Mouse (Mus musculus) heart, embryonic 14.5 days (tissue): ENCODE measurements around the gene Pars2. TPM values are rescaled to one million over a fixed set of nuclear protein-coding genes. Genes with fewer than 3 reads are reported as not detected.

Experiments
- polyA plus RNA-seq: library from polyadenylated mRNA; unstranded; fragments of >200 nt; fragmentation: Nextera tagmentation; extraction: Ambion mirVana; gene quantifications from 2 replicates; pipeline ENCODE4 v1.2.1, GENCODE M21; 2014

The Pars2 gene
- polyA plus RNA-seq, 1 experiment from 2014 or later: 10.6 TPM

Other genes starting within 250 kb of the Pars2 start
- gene Pcsk9, start 186.7 kb upstream of the Pars2 start, polyA plus RNA-seq: 0.07 TPM in 2 replicates
- not detected in 2 replicates for gene Bsnd, start 158.8 kb upstream of the Pars2 start, polyA plus RNA-seq
- 10.4 and 12.0 TPM in 2 replicates for gene Dhcr24, start 90.0 kb upstream of the Pars2 start, polyA plus RNA-seq
- gene Lexm, start 33.8 kb upstream of the Pars2 start, polyA plus RNA-seq: not detected in 2 replicates
- gene Ttc22, start 28.6 kb upstream of the Pars2 start, polyA plus RNA-seq: 0.62 and 0.80 TPM in 2 replicates
- 52.0 and 54.4 TPM in 2 replicates for gene Ttc4, start 27.9 kb downstream of the Pars2 start, polyA plus RNA-seq
- 0.44 and 0.45 TPM in 2 replicates for gene Mroh7, start 79.9 kb downstream of the Pars2 start, polyA plus RNA-seq
- 0.13 and 0.32 TPM in 2 replicates for gene Fam151a, start 82.8 kb downstream of the Pars2 start, polyA plus RNA-seq
- gene Acot11, start 153.9 kb downstream of the Pars2 start, polyA plus RNA-seq: 5.0 and 6.0 TPM in 2 replicates